Mouse (Mus musculus) G1E (cell line): Measurements from ENCODE around the gene Hsd3b7. TPM values are rescaled to one million over a fixed set of nuclear protein-coding genes. Genes with fewer than 3 reads are reported as not detected.
A peak's percentile ranks its signal among the peaks of the same experiment; 100 is the strongest.

Experiments
- ATAC-seq: 2 replicates; pipeline ENCODE4 v1.8.0; 2016; ENCODE audit warnings: mild to moderate bottlenecking; ENCODE audit not compliant: insufficient number of reproducible peaks, poor library complexity, low FRiP score, severe bottlenecking; ENCODE audit errors: extremely low read depth
- DNase-seq: peaks from one replicate; pipeline ENCODE4 v3.0.0; 2012; ENCODE audit warnings: low spot score
- H3K27me3 ChIP-seq: 2 replicates; pipeline ENCODE4 v1.6.1; 2012; ENCODE audit warnings: mild to moderate bottlenecking, low read length, inconsistent platforms; ENCODE audit not compliant: insufficient read depth
- H3K36me3 ChIP-seq: replicated peaks from 2 replicates; pipeline ENCODE3; 2012; ENCODE audit warnings: mild to moderate bottlenecking, inconsistent platforms
- H3K4me1 ChIP-seq: 2 replicates; pipeline ENCODE4 v1.6.1; 2012; ENCODE audit warnings: low read depth, low read length, inconsistent platforms, mixed read lengths; ENCODE audit not compliant: insufficient read depth
- H3K4me3 ChIP-seq: 2 replicates; pipeline ENCODE4 v1.5.1; 2012; ENCODE audit warnings: low read depth, mild to moderate bottlenecking, inconsistent platforms, low read length, moderate library complexity, mixed read lengths
- H3K9me3 ChIP-seq: replicated peaks from 2 replicates; pipeline ENCODE4 v1.6.1; 2012; ENCODE audit warnings: inconsistent platforms
- CTCF ChIP-seq: IDR thresholded peaks from 2 replicates; pipeline ENCODE4 v1.5.1; 2012; ENCODE audit warnings: low read depth, low read length, inconsistent platforms, mixed read lengths
- GATA1 ChIP-seq: IDR thresholded peaks from 2 replicates; pipeline ENCODE4 v1.6.1; 2012; ENCODE audit warnings: borderline replicate concordance, low read length, inconsistent platforms, mixed read lengths
- GATA2 ChIP-seq: IDR thresholded peaks from 2 replicates; pipeline ENCODE4 v1.6.1; 2012; ENCODE audit warnings: low read depth, low read length, inconsistent platforms, borderline replicate concordance
- POLR2AphosphoS5 ChIP-seq: IDR thresholded peaks from 2 replicates; pipeline ENCODE4 v1.6.1; 2012; ENCODE audit warnings: low read depth, low read length, inconsistent platforms; ENCODE audit not compliant: insufficient replicate concordance
- TAL1 ChIP-seq: conservative IDR thresholded peaks from 2 replicates; pipeline ENCODE4 v1.6.1; 2012; ENCODE audit warnings: low read depth, low read length, inconsistent platforms, mixed read lengths
- polyA plus RNA-seq: library from polyadenylated mRNA; stranded (reverse); fragments of >175 nt; gene quantifications from 2 replicates; pipeline ENCODE4 v1.2.3, GENCODE M21; 2012
- total RNA-seq, 2 experiments: library from RNA; stranded (forward) in 1 of 2; stranded (reverse) in 1 of 2; fragments of 200-1000 nt in 1 of 2; fragments of >200 nt in 1 of 2; fragmentation: Nextera tagmentation in 1 of 2; gene quantifications; 2 replicates each; pipeline ENCODE4 v1.2.3; 2014 to 2017

Hsd3b7 gene
- total and polyA plus RNA-seq, 3 experiments, result 17.2 to 42.3 (median 19.7) TPM

- no peaks in the 10 kb centered on the region for H3K27me3 ChIP-seq
- ATAC-seq (no peak), DNase-seq (no peak)
- peaks cover 79% of the 10 kb centered on the region for H3K4me1 ChIP-seq
- H3K4me3 ChIP-seq, result peak overlapping the region; percentile 84; the same call in 1 of the 2 replicates
- H3K36me3 ChIP-seq, result peaks cover 64% of the 10 kb centered on the region
- no peaks in the 10 kb centered on the region for H3K9me3 ChIP-seq
- TF ChIP-seq GATA1, result no peak
- TF ChIP-seq GATA2, result no peak
- TF ChIP-seq CTCF, result no peak
- TF ChIP-seq POLR2AphosphoS5, result no peak
These were observed 31.9 kb upstream of the Hsd3b7 start for GRCm38 (mm10) chr7:127768346-127768996.

- H3K4me1 ChIP-seq, result peaks cover 80% of the 10 kb centered on the region
- H3K4me3 ChIP-seq, result peak overlapping the region; percentile 84
- ATAC-seq (peak; percentile 45), DNase-seq (peak; percentile 54)
- TF ChIP-seq GATA2, result no peak
- no peak for TF ChIP-seq POLR2AphosphoS5
- no peak for TF ChIP-seq TAL1
- no peak for TF ChIP-seq GATA1
- no peak for TF ChIP-seq CTCF
- no peaks in the 10 kb centered on the region for H3K9me3 ChIP-seq
- H3K27me3 ChIP-seq, result no peaks in the 10 kb centered on the region
- H3K36me3 ChIP-seq, result peaks cover 66% of the 10 kb centered on the region
These were observed 31.3 kb upstream of the Hsd3b7 start for GRCm38 (mm10) chr7:127768997-127769593.

- TF ChIP-seq TAL1, result no peak
- no peak for TF ChIP-seq CTCF
- no peak for TF ChIP-seq POLR2AphosphoS5
- Histone ChIP-seq H3K9me3 (no peaks in the 10 kb centered on the region), H3K4me3 (peak within 1 kb of the TSS; percentile 84), H3K27me3 (no peaks in the 10 kb centered on the region), H3K36me3 (peaks cover 66% of the 10 kb centered on the region), H3K4me1 (peaks cover 84% of the 10 kb centered on the region)
- DNase-seq, result peak; percentile 89
- ATAC-seq, result peak; percentile 43
These were observed 30.8 kb upstream of the Hsd3b7 start, which contains the start of gene Orai3 for GRCm38 (mm10) chr7:127769651-127770038. TSS of gene Orai3 (plus strand) at chr7:127769815.

- no peaks in the 10 kb centered on the region for H3K27me3 ChIP-seq
- no peaks in the 10 kb centered on the region for H3K9me3 ChIP-seq
- ATAC-seq (no peak), DNase-seq (peak; percentile 58)
- TF ChIP-seq GATA2 (no peak), GATA1 (no peak), POLR2AphosphoS5 (no peak), TAL1 (no peak)
- H3K36me3 ChIP-seq, result peaks cover 66% of the 10 kb centered on the region
- H3K4me3 ChIP-seq, result peak overlapping the region; percentile 84
- peaks cover 89% of the 10 kb centered on the region for H3K4me1 ChIP-seq
These were observed 30.1 kb upstream of the Hsd3b7 start for GRCm38 (mm10) chr7:127770039-127770905.

GRCm38 (mm10) chr7:127771262-127771661 lies 29.1 kb upstream of the Hsd3b7 start:
- ATAC-seq, result no peak
- Histone ChIP-seq H3K4me1 (peaks cover 89% of the 10 kb centered on the region), H3K4me3 (peak overlapping the region; percentile 84; the same call in 1 of the 2 replicates), H3K27me3 (no peaks in the 10 kb centered on the region), H3K36me3 (peaks cover 61% of the 10 kb centered on the region), H3K9me3 (no peaks in the 10 kb centered on the region)
- DNase-seq, result no peak
- TF ChIP-seq POLR2AphosphoS5 (no peak), GATA1 (no peak), GATA2 (no peak), TAL1 (no peak), CTCF (no peak)

GRCm38 (mm10) chr7:127772080-127772479 lies 28.3 kb upstream of the Hsd3b7 start:
- ATAC-seq, result no peak
- DNase-seq, result no peak
- peaks cover 84% of the 10 kb centered on the region for H3K4me1 ChIP-seq
- H3K4me3 ChIP-seq, result no peak overlapping the region
- TF ChIP-seq GATA1 (no peak), CTCF (no peak), POLR2AphosphoS5 (no peak), TAL1 (no peak), GATA2 (no peak)
- peaks cover 56% of the 10 kb centered on the region for H3K36me3 ChIP-seq
- H3K27me3 ChIP-seq, result no peaks in the 10 kb centered on the region
- H3K9me3 ChIP-seq, result no peaks in the 10 kb centered on the region
